Mouse (Mus musculus) frontal cortex, adult (tissue): ENCODE data around the gene Ttc27.
A peak's percentile ranks its signal among the peaks of the same experiment; 100 is the strongest.
"Not testable (repeated sequence)": the region's sequence is repeated elsewhere in the genome, so short reads cannot be mapped to it uniquely, and the experiment has no call there.

Experiments
- ATAC-seq: cut with Nextera tagmentation; 2 replicates; pipeline ENCODE4 v1.9.2; 2017; ENCODE audit warnings: mild to moderate bottlenecking, moderate library complexity, mixed read lengths; ENCODE audit not compliant: low TSS enrichment

The Ttc27 gene

DNA sequence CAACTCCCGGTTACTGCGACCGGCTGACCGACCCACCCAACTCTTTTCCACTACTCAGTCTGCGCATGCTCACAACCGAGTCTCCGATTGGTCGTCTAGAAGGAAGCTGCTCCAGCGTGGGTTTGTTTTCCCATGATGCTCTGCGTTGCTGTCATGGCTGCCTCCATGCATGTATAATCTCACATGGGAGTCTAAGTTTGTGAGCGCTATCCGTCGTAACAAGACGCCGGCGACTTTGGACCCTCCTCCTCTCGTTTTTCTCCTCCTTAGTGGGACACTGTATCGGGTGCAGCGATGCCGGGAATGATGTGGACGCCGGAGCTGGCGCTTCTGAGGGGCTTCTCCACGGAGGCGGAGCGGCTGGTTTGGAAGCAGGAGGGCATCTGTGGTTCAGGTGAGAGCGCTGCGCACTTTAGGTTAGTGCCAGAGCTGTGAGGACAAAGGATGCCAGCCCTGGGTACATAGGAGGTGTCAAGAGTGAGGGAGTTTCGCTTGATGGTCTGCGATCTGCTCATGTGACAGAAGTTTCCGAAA lies at the start of gene Ttc27:
Ttc27 (plus strand) TSS at position 115 of the 534 bp plus-strand sequence.
- ATAC-seq, result peak; percentile 97

- no peak for ATAC-seq
Observed at GRCm38 (mm10) chr17:74668010-74668409, 49.5 kb upstream of the Ttc27 start.

DNA sequence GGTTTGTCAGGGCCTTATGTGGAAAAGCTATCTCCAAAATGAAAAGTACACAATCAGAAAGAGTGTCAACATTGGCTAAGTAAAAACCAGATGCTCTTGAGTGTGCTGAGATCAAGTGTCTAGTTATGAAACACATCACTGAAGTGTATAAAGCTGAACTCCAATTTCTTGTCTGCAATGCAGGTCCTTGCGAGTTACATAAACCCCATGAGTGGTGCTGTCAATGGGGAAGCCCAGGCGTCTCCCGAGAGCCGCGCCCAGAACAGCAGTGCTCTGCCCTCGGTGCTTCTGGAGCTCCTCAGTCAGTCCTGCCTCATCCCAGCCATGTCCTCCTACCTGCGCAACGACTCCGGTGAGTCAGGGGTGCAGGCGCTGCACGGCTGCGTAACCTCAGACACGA lies 47.5 kb upstream of the Ttc27 start:
- 0 out of 2 replicates have a peak, but pooled peaks have one; percentile 28 for ATAC-seq

DNA sequence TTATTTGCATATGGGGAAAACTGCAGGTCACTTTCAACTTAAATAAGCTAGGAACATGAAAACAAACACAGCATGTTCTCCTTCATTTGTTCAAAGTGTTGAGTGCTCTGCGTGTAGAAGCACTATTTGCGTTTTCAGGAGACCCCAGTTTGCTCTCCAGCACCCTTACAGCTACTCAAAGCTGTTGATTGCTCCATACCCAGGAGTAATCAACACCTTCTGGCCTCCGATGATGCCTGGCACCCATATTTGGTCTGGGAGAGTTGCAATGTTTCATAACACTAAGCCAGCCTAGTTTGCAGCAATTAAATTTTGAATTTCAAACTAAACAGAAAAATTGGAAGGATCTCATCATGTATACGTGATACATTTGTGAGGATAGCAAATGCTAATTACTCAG lies 45.1 kb upstream of the Ttc27 start:
- ATAC-seq, result 0 out of 2 replicates have a peak, but pooled peaks have one; percentile 28

DNA sequence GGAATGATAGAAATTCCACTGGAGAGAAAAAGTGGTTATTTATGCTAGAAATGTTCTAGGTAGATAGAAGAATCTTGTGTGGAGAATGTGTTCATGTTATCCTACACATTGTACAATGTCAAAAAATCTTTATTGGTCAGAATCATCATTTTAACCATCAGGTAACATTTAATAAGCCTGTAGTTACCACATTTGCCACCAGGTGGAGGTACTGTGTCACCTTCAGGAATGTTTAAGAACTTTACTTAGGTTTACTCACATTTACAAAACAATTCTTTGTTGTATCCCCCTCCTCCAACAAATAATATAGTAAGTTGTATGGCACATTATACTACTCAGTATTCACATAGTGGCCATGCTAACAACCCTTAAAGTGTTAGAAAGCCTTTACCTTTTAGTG lies 44.3 kb upstream of the Ttc27 start:
- no peak for ATAC-seq

DNA sequence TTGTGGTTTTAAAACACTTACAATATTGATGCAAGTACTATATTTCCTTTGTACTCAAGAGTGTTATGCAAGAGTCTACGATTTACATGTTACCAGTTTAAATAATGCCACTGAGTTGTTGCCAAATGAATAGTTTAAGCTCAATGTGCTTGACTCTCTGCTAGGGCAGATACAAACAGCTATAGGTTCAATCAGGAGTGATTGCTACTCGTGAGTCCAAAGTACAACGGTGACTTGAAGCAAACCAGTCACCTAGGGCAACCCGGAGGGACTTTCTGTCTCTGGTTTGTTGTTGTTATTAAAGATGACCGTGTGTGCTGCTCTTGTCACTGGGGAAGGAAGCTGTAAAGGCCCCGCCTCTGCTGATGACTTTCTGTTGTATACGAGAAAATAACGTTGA lies 39.5 kb upstream of the Ttc27 start:
- ATAC-seq, result no peak

DNA sequence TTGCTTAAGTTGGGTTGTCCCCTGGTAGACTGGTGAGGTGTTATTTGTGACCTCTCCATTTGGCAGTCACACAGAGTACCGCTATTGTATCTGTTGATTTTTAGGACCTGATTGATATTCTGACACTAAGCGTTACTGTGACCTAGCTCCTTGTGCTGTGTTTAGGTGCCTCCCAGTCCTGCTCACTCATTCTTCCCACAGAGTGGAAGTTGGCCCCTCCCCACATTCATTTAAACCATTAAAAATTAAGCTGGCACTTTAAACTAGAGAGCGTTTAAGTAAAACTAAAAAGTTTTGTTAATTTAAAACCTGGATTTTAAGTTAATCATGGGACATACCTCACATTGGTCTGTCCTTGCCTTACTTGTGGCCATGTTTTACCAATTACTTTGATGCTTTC lies 32.6 kb upstream of the Ttc27 start:
- no peak for ATAC-seq

DNA sequence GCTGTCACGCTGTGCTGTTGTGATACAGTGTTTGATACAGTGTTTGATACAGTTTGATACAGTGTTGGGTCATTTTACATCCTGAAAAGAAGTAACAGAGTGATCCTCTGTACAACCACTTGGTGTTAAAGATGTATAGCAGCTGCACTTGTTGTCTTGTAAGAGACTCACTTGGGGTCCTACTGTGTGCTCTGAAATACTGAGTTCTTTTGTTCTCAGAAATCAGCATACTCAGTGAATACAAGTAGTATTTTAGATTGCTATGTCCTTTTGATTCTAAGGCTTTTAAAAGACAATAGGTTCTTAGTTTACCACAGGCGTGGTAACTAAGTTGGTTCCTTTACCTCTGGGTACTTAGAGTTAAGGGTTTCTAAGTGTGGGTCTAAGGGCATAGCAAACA lies 29.0 kb upstream of the Ttc27 start:
- ATAC-seq, result no peak

GRCm38 (mm10) chr17:74689406-74689805 lies 28.1 kb upstream of the Ttc27 start:
- ATAC-seq, result no peak

DNA sequence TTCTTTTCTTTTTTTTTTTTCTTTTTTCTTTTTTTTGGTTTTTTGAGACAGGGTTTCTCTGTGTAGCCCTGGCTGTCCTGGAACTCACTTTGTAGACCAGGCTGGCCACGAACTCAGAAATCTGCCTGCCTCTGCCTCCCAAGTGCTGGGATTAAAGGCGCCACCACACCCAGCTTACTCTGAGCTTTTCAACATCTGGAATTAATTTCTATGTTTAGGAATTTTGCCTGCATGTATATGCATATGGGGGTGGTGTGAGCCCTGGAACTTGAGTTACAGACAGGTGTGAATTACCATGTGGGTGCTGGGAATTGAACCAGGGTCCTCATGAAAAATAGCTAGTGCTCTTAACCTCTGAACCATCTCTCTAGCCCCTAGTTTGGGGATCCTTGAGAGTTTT lies 15.9 kb upstream of the Ttc27 start:
- ATAC-seq, result not testable (repeated sequence)

GRCm38 (mm10) chr17:74705480-74705879 lies 12.1 kb upstream of the Ttc27 start:
- no peak for ATAC-seq

DNA sequence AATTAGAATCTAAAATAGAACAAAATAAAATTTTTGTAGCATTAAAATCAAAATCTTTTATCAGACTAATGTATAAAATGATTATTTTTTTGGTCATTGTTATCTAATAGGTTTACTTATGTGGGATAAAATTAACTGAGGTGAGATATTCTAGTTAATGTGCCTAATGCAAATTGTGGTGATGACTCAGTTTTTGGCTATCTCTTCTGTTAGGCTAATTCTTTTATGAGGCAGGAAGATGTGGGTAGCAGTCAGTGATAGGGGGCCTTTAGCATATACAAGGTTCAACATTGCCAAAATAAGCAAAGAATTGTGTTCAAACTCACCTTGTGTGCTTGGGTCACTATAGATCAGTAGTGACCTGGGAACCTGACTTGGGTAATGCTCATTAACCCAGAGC lies 10.9 kb upstream of the Ttc27 start:
- no peak for ATAC-seq

- no peak for ATAC-seq
Observed at GRCm38 (mm10) chr17:74707637-74708152, 9.8 kb upstream of the Ttc27 start.

DNA sequence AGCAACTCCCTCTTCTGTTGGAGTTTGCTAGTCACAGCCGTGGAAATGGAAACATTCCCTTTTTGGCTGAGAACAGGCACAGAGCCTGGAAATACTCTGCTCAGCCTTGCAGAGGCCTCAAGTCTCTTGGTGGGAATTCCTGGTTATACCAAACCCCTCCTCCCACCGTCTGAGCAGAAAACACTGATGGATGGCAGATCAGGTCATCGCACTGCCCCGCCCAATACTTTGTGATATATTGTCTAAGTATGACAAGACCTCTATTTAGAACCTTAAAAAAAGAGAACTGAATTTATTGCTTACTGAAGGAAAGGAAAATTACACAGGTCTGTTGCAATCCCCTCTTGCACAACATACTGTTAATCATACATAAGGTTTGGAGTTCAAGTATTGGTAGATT lies 6.8 kb upstream of the Ttc27 start:
- ATAC-seq, result no peak

GRCm38 (mm10) chr17:74711627-74712026 lies 5.9 kb upstream of the Ttc27 start:
- peak; percentile 55; the same call in 1 of the 2 replicates for ATAC-seq

- ATAC-seq, result no peak
Observed at GRCm38 (mm10) chr17:74715128-74715527, 2.4 kb upstream of the Ttc27 start.

GRCm38 (mm10) chr17:74715724-74716123 lies 1.8 kb upstream of the Ttc27 start:
- ATAC-seq, result no peak

- no peak for ATAC-seq
Observed at GRCm38 (mm10) chr17:74716643-74717042, 889 bp upstream of the Ttc27 start.

GRCm38 (mm10) chr17:74717091-74717617 lies 378 bp upstream of the Ttc27 start:
- ATAC-seq, result peak; percentile 55

- no peak for ATAC-seq
Observed at GRCm38 (mm10) chr17:74732872-74733271, 15.3 kb downstream of the Ttc27 start.

GRCm38 (mm10) chr17:74735392-74735791 lies 17.9 kb downstream of the Ttc27 start:
- no peak for ATAC-seq

GRCm38 (mm10) chr17:74749659-74750058 lies 32.1 kb downstream of the Ttc27 start:
- ATAC-seq, result no peak

- peak; percentile 84 for ATAC-seq
Observed at GRCm38 (mm10) chr17:74751026-74751425, 33.5 kb downstream of the Ttc27 start.
